Mouse (Mus musculus) limb, embryonic 15.5 days (tissue): Measurements from ENCODE around the gene Lrrc63. TPM values are rescaled to one million over a fixed set of nuclear protein-coding genes. Genes with fewer than 3 reads are reported as not detected.

ENCODE experiments used
- ATAC-seq: fragments of 200-750 bp; cut with Nextera tagmentation; 2 replicates; pipeline ENCODE4 v1.8.0; 2017; ENCODE audit warnings: low read depth, moderate TSS enrichment; ENCODE audit not compliant: insufficient number of reproducible peaks, low FRiP score, low TSS enrichment
- H3K27ac ChIP-seq: fragments of 300-500 bp; sonication (generic); 2 replicates; pipeline ENCODE4 v1.5.1; 2015; ENCODE audit warnings: moderate library complexity, mild to moderate bottlenecking, inconsistent platforms
- H3K27me3 ChIP-seq: fragments of 300-500 bp; sonication (generic); 2 replicates; pipeline ENCODE4 v1.6.1; 2015; ENCODE audit warnings: inconsistent platforms
- H3K36me3 ChIP-seq: fragments of 300-500 bp; sonication (generic); 2 replicates; pipeline ENCODE4 v1.6.1; 2015; ENCODE audit warnings: inconsistent platforms
- H3K4me1 ChIP-seq: fragments of 300-500 bp; sonication (generic); 2 replicates; pipeline ENCODE4 v1.6.1; 2015; ENCODE audit warnings: inconsistent platforms
- H3K4me2 ChIP-seq: fragments of 300-500 bp; sonication (generic); 2 replicates; pipeline ENCODE4 v1.6.1; 2015; ENCODE audit warnings: mild to moderate bottlenecking, inconsistent platforms
- H3K4me3 ChIP-seq: fragments of 300-500 bp; sonication (generic); 2 replicates; pipeline ENCODE4 v1.5.1; 2015; ENCODE audit warnings: mild to moderate bottlenecking, inconsistent platforms
- H3K9ac ChIP-seq: fragments of 300-500 bp; sonication (generic); 2 replicates; pipeline ENCODE4 v1.6.1; 2015; ENCODE audit warnings: inconsistent platforms
- H3K9me3 ChIP-seq: fragments of 300-500 bp; sonication (generic); 2 replicates; pipeline ENCODE4 v1.6.1; 2016; ENCODE audit warnings: inconsistent platforms
- WGBS: fragments of 180-500 bp; shearing (Covaris S2); methylation state at CpG from one replicate; pipeline ENCODE4 v1.1.7; 2015; 5-methylcytosine and 5-hydroxymethylcytosine counted together
- polyA plus RNA-seq: library from polyadenylated mRNA; unstranded; fragments of >200 nt; fragmentation: Nextera tagmentation; extraction: Ambion mirVana; gene quantifications from 2 replicates; pipeline ENCODE4 v1.2.1, GENCODE M21; 2015

Lrrc63 gene
- polyA plus RNA-seq, 1 experiment from 2014 or later, result not detected

GRCm38 (mm10) chr14:75060562-75060961 lies 70.1 kb downstream of the Lrrc63 start:
- Histone ChIP-seq H3K9ac (no peak overlapping the region), H3K9me3 (no peaks in the 10 kb centered on the region), H3K4me2 (no peak overlapping the region), H3K4me1 (no peaks in the 10 kb centered on the region), H3K27me3 (no peaks in the 10 kb centered on the region), H3K4me3 (no peak overlapping the region), H3K27ac (no peak overlapping the region), H3K36me3 (no peaks in the 10 kb centered on the region)
- whole genome bisulfite sequencing, result 43% methylated on average over 8 of the region's 8 CpGs
- ATAC-seq, result no peak

DNA sequence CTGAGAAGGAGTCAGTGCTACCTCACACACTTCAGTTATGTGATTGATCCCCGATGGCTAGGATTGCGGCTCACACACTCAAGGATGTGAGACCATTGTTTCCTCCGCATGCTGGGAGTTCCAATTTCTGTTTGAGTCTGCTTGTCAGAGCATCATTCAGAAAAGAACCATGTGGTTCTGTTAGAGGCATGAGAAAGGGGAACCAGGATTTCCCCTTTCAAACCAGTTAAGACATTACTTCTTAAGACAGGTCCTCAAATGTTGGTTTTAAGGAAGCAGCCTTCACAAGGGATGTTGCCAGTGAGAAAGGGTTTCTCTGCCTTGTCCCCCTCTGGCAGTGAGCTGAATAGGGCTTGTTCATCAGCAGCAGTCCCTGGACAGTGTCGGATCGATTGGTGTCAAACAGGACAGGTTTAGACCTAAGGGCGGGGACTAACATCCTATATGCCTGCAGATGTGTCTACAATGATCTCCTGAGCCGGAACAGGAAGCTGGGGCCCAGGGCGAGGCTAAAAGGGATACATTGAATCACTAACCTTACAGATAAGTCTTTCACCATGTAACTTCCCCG lies 73.7 kb downstream of the Lrrc63 start:
- Histone ChIP-seq H3K27me3 (no peaks in the 10 kb centered on the region), H3K9me3 (no peaks in the 10 kb centered on the region), H3K4me2 (no peak overlapping the region), H3K4me3 (no peak overlapping the region), H3K27ac (no peak overlapping the region), H3K36me3 (no peaks in the 10 kb centered on the region), H3K9ac (no peak overlapping the region), H3K4me1 (no peaks in the 10 kb centered on the region)
- no peak for ATAC-seq
- WGBS, result 78% methylated on average over 9 of the region's 9 CpGs

DNA sequence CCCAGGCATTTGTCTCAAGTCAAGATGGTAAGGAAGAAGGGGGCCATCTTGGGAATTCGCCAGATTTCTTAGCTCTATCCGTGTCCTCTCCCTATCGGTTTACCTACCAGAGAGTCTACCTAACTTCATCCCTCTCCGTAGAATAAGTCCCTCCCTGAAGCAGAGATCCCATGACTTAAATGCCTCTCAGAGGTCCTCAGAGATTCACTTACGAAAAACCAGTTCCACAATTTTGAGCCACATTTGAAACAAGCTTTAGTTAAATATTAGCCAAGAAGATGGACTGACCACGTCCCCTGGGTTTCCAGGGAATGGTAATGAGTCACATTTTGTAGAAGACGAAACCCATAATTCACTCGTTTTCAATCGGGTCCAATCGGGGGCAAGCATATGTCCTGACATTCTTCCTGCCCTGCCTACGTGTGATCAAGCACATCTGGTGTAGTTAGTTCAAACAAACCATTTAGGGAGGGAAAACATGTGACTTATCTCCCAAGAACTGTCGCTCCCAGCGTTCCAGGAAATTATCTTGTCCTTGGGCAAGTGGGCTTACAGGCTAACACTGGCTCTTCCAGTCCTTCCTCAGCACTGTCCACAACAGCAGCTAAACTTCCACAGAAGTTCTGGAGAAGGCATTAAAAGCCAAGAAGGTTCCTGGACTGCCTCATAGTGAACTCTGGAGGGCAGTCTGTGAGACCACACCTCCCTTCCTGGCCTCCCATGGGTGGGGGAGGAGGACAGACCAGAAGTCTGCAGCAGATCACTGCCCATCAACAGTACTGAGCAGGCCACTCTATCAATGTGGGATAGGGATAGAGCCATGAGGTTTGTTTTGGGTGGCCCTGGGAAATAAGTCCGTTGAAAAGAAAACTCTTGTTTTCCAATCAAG lies 76.0 kb downstream of the Lrrc63 start:
- Histone ChIP-seq H3K9ac (no peak overlapping the region), H3K4me2 (no peak overlapping the region), H3K27ac (no peak overlapping the region), H3K27me3 (no peaks in the 10 kb centered on the region), H3K4me1 (no peaks in the 10 kb centered on the region), H3K36me3 (no peaks in the 10 kb centered on the region), H3K9me3 (no peaks in the 10 kb centered on the region), H3K4me3 (no peak overlapping the region)
- no peak for ATAC-seq
- 74% methylated on average over 14 of the region's 14 CpGs for WGBS

DNA sequence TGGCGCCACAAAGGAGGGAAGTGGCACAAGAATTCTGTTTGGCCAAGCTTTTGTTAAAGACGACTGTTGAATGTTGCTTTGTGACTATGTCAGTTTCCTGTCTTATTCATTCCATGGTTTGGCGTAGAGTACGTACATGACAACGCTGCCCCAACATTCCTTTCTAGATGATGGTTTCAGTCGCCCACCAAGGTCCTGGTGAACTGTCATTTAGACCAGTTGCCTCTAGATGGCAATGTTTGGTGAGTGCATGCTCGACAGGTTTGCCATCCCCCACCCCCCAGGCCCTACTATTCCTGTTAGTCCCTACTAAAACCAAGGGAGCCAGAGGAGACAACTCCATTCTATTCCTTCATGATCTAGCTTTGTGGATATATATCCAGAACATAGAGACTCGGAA lies 78.2 kb downstream of the Lrrc63 start:
- ATAC-seq, result no peak
- no peaks in the 10 kb centered on the region for H3K9me3 ChIP-seq
- H3K27me3 ChIP-seq, result no peaks in the 10 kb centered on the region
- no peak overlapping the region for H3K4me3 ChIP-seq
- H3K4me1 ChIP-seq, result no peaks in the 10 kb centered on the region
- H3K9ac ChIP-seq, result no peak overlapping the region
- no peaks in the 10 kb centered on the region; the same call in 1 of the 2 replicates for H3K36me3 ChIP-seq
- 65% methylated on average over 8 of the region's 8 CpGs for WGBS
- no peak overlapping the region for H3K27ac ChIP-seq
- H3K4me2 ChIP-seq, result no peak overlapping the region

- Histone ChIP-seq H3K4me1 (no peaks in the 10 kb centered on the region), H3K27me3 (no peaks in the 10 kb centered on the region), H3K27ac (no peak overlapping the region), H3K36me3 (no peaks in the 10 kb centered on the region; the same call in 1 of the 2 replicates), H3K9me3 (no peaks in the 10 kb centered on the region), H3K4me2 (no peak overlapping the region), H3K9ac (no peak overlapping the region), H3K4me3 (no peak overlapping the region)
- WGBS, result 63% methylated on average over 7 of the region's 7 CpGs
- no peak for ATAC-seq
Measured at GRCm38 (mm10) chr14:75045184-75045583, 85.5 kb downstream of the Lrrc63 start.

DNA sequence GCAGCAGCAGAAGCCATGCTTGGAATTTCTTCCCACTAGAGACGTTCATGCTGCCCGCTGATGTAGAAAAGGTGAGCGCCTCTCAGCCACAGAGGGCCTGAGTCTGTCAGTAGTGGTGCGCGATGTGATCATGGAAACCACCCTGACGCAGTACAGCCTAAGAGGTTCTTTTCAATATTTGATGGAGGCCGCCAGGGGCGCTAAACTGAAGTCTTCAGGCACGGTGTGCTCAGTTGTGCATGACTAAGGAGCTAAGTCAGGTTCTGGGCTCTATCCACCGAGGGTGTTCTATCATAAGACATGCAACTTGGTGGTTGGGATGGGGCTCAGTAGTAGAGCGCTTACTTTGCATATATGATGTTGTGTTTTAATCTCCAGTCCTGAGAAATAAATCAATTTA lies 95.2 kb downstream of the Lrrc63 start:
- no peak for ATAC-seq
- H3K4me3 ChIP-seq, result no peak overlapping the region
- H3K36me3 ChIP-seq, result no peaks in the 10 kb centered on the region
- no peak overlapping the region for H3K9ac ChIP-seq
- H3K4me2 ChIP-seq, result no peak overlapping the region
- no peak overlapping the region for H3K27ac ChIP-seq
- no peaks in the 10 kb centered on the region for H3K9me3 ChIP-seq
- no peaks in the 10 kb centered on the region for H3K27me3 ChIP-seq
- 64% methylated on average over 11 of the region's 11 CpGs for WGBS
- H3K4me1 ChIP-seq, result no peaks in the 10 kb centered on the region

Other genes starting within 250 kb of the Lrrc63 start
- gene Lrch1, start 183.0 kb downstream of the Lrrc63 start, polyA plus RNA-seq, result 14.3 and 14.6 TPM in 2 replicates
- gene Rubcnl, start 114.9 kb downstream of the Lrrc63 start, polyA plus RNA-seq, result 1.3 TPM in 2 replicates
- gene Lcp1, start 220 bp upstream of the Lrrc63 start, polyA plus RNA-seq, result 36.7 and 38.4 TPM in 2 replicates
- 0.15 and 0.45 TPM in 2 replicates for gene Cpb2, start 111.4 kb upstream of the Lrrc63 start, polyA plus RNA-seq
- gene Zc3h13, start 153.5 kb upstream of the Lrrc63 start, polyA plus RNA-seq, result 33.5 and 36.3 TPM in 2 replicates